Mouse (Mus musculus) MN1 (cell line): ENCODE results near the gene Npas2.

ENCODE experiments used
- DNase-seq: peaks from one replicate; pipeline ENCODE4 v3.0.0-alpha.2; 2016; ENCODE audit warnings: low spot score

Npas2 gene

GRCm38 (mm10) chr1:39217584-39217983 is 24.1 kb downstream of the Npas2 start:
- no peak for DNase-seq

GRCm38 (mm10) chr1:39228401-39228800 is 34.9 kb downstream of the Npas2 start:
- no peak for DNase-seq

GRCm38 (mm10) chr1:39230021-39230420 is 36.5 kb downstream of the Npas2 start:
- no peak for DNase-seq

- DNase-seq: no peak
Measured at GRCm38 (mm10) chr1:39234815-39235449, 41.4 kb downstream of the Npas2 start.

- DNase-seq: no peak
Measured at GRCm38 (mm10) chr1:39237503-39238255, 44.1 kb downstream of the Npas2 start.

GRCm38 (mm10) chr1:39240860-39241584 is 47.5 kb downstream of the Npas2 start:
- DNase-seq: no peak

GRCm38 (mm10) chr1:39244726-39245125 is 51.2 kb downstream of the Npas2 start:
- DNase-seq: no peak

GRCm38 (mm10) chr1:39251679-39252078 is 58.1 kb downstream of the Npas2 start:
- no peak for DNase-seq

GRCm38 (mm10) chr1:39253771-39254170 is 60.2 kb downstream of the Npas2 start:
- no peak for DNase-seq

GRCm38 (mm10) chr1:39256051-39256450 is 62.5 kb downstream of the Npas2 start:
- no peak for DNase-seq

- no peak for DNase-seq
Measured at GRCm38 (mm10) chr1:39256513-39257330, 63.2 kb downstream of the Npas2 start.

- DNase-seq: no peak
Measured at GRCm38 (mm10) chr1:39257331-39257594, 63.7 kb downstream of the Npas2 start.

- DNase-seq: no peak
Measured at GRCm38 (mm10) chr1:39259668-39260067, 66.1 kb downstream of the Npas2 start.

GRCm38 (mm10) chr1:39260183-39260978 is 66.8 kb downstream of the Npas2 start:
- DNase-seq: no peak

- no peak for DNase-seq
Measured at GRCm38 (mm10) chr1:39266843-39267512, 73.4 kb downstream of the Npas2 start.

- peak; percentile 76 for DNase-seq
Measured at GRCm38 (mm10) chr1:39272976-39273375, 79.4 kb downstream of the Npas2 start.

GRCm38 (mm10) chr1:39280391-39280790 is 86.9 kb downstream of the Npas2 start:
- no peak for DNase-seq

GRCm38 (mm10) chr1:39280989-39281875 is 87.7 kb downstream of the Npas2 start:
- DNase-seq: peak; percentile 51

- no peak for DNase-seq
Measured at GRCm38 (mm10) chr1:39281888-39282287, 88.4 kb downstream of the Npas2 start.

GRCm38 (mm10) chr1:39283323-39283722 is 89.8 kb downstream of the Npas2 start:
- no peak for DNase-seq
